8 mouse cellular contexts compared by ENCODE assay signal in genomic region chr15:92231386-92231785, GRCm38 (mm10).
DNase-seq lines count a peak whose midpoint lies in the region; ATAC-seq lines count a peak whose summit lies in the region.

No protein-coding gene starts in this region.

- no peak for ATAC-seq in erythroblast, adult 5-6 weeks (replicated peaks; ENCODE audit: low FRiP score, poor library complexity, severe bottlenecking)

- DNase-seq in adrenal gland, postnatal 10 days = peak; percentile 23
- no peak for DNase-seq in adrenal gland, adult 8-10 months
- peak; percentile 10 for DNase-seq in kidney, postnatal 14 days
- DNase-seq in kidney, adult 11 months = no peak
- peak; percentile 71 for DNase-seq in NIH3T3 (ENCODE audit: low read depth)
- DNase-seq in hindlimb bud, embryonic 11.5 days (ENCODE audit: extremely low spot score, low read depth, low spot score) = peak; percentile 26
- no peak for DNase-seq in testis, postnatal 10 days (ENCODE audit: low spot score)

Comparison
In these comparisons a context has a peak if more than half of its experiments do, and no peak if none do; other contexts are left out.
1. DNase-seq: peak in adrenal gland, postnatal 10 days (single experiment), kidney, postnatal 14 days (single experiment), NIH3T3 (single experiment) and hindlimb bud, embryonic 11.5 days (single experiment); none in adrenal gland, adult 8-10 months (single experiment), kidney, adult 11 months (single experiment) and testis, postnatal 10 days (single experiment).